Mouse (Mus musculus) heart, embryonic 14.5 days (tissue): Measurements from ENCODE around the gene Swsap1. TPM values are rescaled to one million over a fixed set of nuclear protein-coding genes. Genes with fewer than 3 reads are reported as not detected.

Source experiments
- ATAC-seq: fragments of 200-750 bp; cut with Nextera tagmentation; 2 replicates; pipeline ENCODE4 v1.8.0; 2017; ENCODE audit warnings: low read depth, moderate TSS enrichment; ENCODE audit not compliant: insufficient number of reproducible peaks, insufficient read depth, low FRiP score
- H3K27ac ChIP-seq, 2 experiments: fragments of 200-500 bp in 1 of 2; fragments of 300-500 bp in 1 of 2; sonication (generic) in 1 of 2; replicated peaks in 1 of 2; 2 replicates each; pipeline ENCODE4 v1.5.1; 2012 to 2014; ENCODE audit warnings: low read depth in 2 of 2, low read length in 2 of 2, control low read depth in 1 of 2, mild to moderate bottlenecking in 1 of 2, mixed read lengths in 1 of 2; ENCODE audit not compliant: control insufficient read depth in 1 of 2, insufficient read depth in 1 of 2
- H3K27me3 ChIP-seq: fragments of 300-500 bp; sonication (generic); 2 replicates; pipeline ENCODE4 v1.6.1; 2014; ENCODE audit warnings: mild to moderate bottlenecking, low read length, control low read depth; ENCODE audit not compliant: control insufficient read depth, insufficient read depth
- H3K36me3 ChIP-seq: fragments of 300-500 bp; sonication (generic); 2 replicates; pipeline ENCODE4 v1.6.1; 2014; ENCODE audit warnings: mild to moderate bottlenecking, control low read depth, low read length, mixed read lengths; ENCODE audit not compliant: control insufficient read depth, insufficient read depth
- H3K4me1 ChIP-seq, 2 experiments: fragments of 200-500 bp in 1 of 2; fragments of 300-500 bp in 1 of 2; sonication (generic) in 1 of 2; 2 replicates each; pipeline ENCODE4 v1.6.1; 2012 to 2014; ENCODE audit warnings: low read length in 2 of 2, control low read depth in 1 of 2, mixed read lengths in 1 of 2; ENCODE audit not compliant: control insufficient read depth in 2 of 2, insufficient read depth in 2 of 2
- H3K4me2 ChIP-seq: fragments of 300-500 bp; sonication (generic); 2 replicates; pipeline ENCODE4 v1.6.1; 2014; ENCODE audit warnings: mild to moderate bottlenecking, low read length
- H3K4me3 ChIP-seq, 2 experiments: fragments of 200-500 bp in 1 of 2; fragments of 300-500 bp in 1 of 2; sonication (generic) in 1 of 2; 2 replicates each; pipeline ENCODE4 v1.5.1; 2012 to 2014; ENCODE audit warnings: low read length in 2 of 2, mild to moderate bottlenecking in 2 of 2, control low read depth in 1 of 2, low read depth in 1 of 2, moderate library complexity in 1 of 2; ENCODE audit not compliant: control insufficient read depth in 1 of 2, insufficient read depth in 1 of 2
- H3K9ac ChIP-seq: fragments of 300-500 bp; sonication (generic); 2 replicates; pipeline ENCODE4 v1.6.1; 2014; ENCODE audit warnings: mild to moderate bottlenecking, low read length
- H3K9me3 ChIP-seq: fragments of 300-500 bp; sonication (generic); 2 replicates; pipeline ENCODE4 v1.6.1; 2016; ENCODE audit warnings: low read length, control low read depth; ENCODE audit not compliant: control insufficient read depth
- WGBS: fragments of 180-500 bp; shearing (Covaris S2); extraction: QIAGEN DNeasy Blood & Tissue Kit; methylation state at CpG from one replicate; pipeline ENCODE4 v1.1.7; 2014; 5-methylcytosine and 5-hydroxymethylcytosine counted together
- polyA plus RNA-seq: library from polyadenylated mRNA; unstranded; fragments of >200 nt; fragmentation: Nextera tagmentation; extraction: Ambion mirVana; gene quantifications from 2 replicates; pipeline ENCODE4 v1.2.1, GENCODE M21; 2014

The Swsap1 gene
- polyA plus RNA-seq, 1 experiment from 2014 or later = 9.8 TPM

- Histone ChIP-seq H3K9me3 (no peaks in the 10 kb centered on the region), H3K4me1 (peaks cover under 1 to 2% of the 10 kb centered on the region in 2 experiments; a peak in 2 of 4 replicates), H3K9ac (peak within 1 kb of the TSS; percentile 71), H3K36me3 (no peaks in the 10 kb centered on the region), H3K4me3 (peak within 1 kb of the TSS; percentile 52 to 69), H3K4me2 (peak within 1 kb of the TSS; percentile 80), H3K27me3 (no peaks in the 10 kb centered on the region), H3K27ac (no peak within 1 kb of the TSS)
- ATAC-seq = peak; percentile 95
- WGBS = 3% methylated on average over 43 of the region's 43 CpGs
Observed at GRCm38 (mm10) chr9:21936692-21937570, 18.6 kb upstream of the Swsap1 start, which contains the start of gene Plppr2. Plppr2 (plus strand) TSS chr9:21937033.

- H3K36me3 ChIP-seq = no peaks in the 10 kb centered on the region
- H3K9ac ChIP-seq = no peak overlapping the region
- H3K27ac ChIP-seq = no peak overlapping the region
- H3K4me1 ChIP-seq = peaks cover 0 to 2% of the 10 kb centered on the region in 2 experiments; a peak in 2 of 4 replicates
- WGBS = 80% methylated on average over 4 of the region's 4 CpGs
- no peaks in the 10 kb centered on the region for H3K27me3 ChIP-seq
- H3K9me3 ChIP-seq = no peaks in the 10 kb centered on the region
- H3K4me2 ChIP-seq = peak overlapping the region; percentile 80
- no peak for ATAC-seq
- no peak overlapping the region for H3K4me3 ChIP-seq
Observed at GRCm38 (mm10) chr9:21937711-21938175, 17.8 kb upstream of the Swsap1 start.

- WGBS = 74% methylated on average over 4 of the region's 4 CpGs
- no peaks in the 10 kb centered on the region for H3K27me3 ChIP-seq
- ATAC-seq = no peak
- H3K4me3 ChIP-seq = no peak overlapping the region
- H3K27ac ChIP-seq = no peak overlapping the region
- no peak overlapping the region for H3K4me2 ChIP-seq
- peaks cover 0 to 2% of the 10 kb centered on the region in 2 experiments; a peak in 2 of 4 replicates for H3K4me1 ChIP-seq
- H3K36me3 ChIP-seq = no peaks in the 10 kb centered on the region
- H3K9me3 ChIP-seq = no peaks in the 10 kb centered on the region
- no peak overlapping the region for H3K9ac ChIP-seq
Observed at GRCm38 (mm10) chr9:21938234-21938855, 17.2 kb upstream of the Swsap1 start.

GRCm38 (mm10) chr9:21943046-21943445 lies 12.5 kb upstream of the Swsap1 start:
- 64% methylated on average over 12 of the region's 12 CpGs for WGBS
- no peak overlapping the region for H3K4me2 ChIP-seq

GRCm38 (mm10) chr9:21943638-21944037 lies 11.9 kb upstream of the Swsap1 start:
- ATAC-seq = no peak
- Histone ChIP-seq H3K9ac (no peak overlapping the region), H3K36me3 (no peaks in the 10 kb centered on the region), H3K4me2 (no peak overlapping the region), H3K9me3 (no peaks in the 10 kb centered on the region), H3K27me3 (peaks cover 26% of the 10 kb centered on the region), H3K4me1 (0 out of 4 replicates have a peak, but pooled peaks cover 0 to 3% of the 10 kb centered on the region in 2 experiments), H3K4me3 (no peak overlapping the region), H3K27ac (no peak overlapping the region)
- 38% methylated on average over 12 of the region's 12 CpGs for WGBS

More at GRCm38 (mm10) chr9:21943046-21943445, 12.5 kb upstream of the Swsap1 start:
- no peaks in the 10 kb centered on the region for H3K9me3 ChIP-seq
- no peak overlapping the region for H3K27ac ChIP-seq
- no peak overlapping the region for H3K4me3 ChIP-seq
- H3K36me3 ChIP-seq = no peaks in the 10 kb centered on the region
- peaks cover 21% of the 10 kb centered on the region for H3K27me3 ChIP-seq
- ATAC-seq = no peak
- no peak overlapping the region for H3K9ac ChIP-seq
- 0 out of 4 replicates have a peak, but pooled peaks cover 0 to 3% of the 10 kb centered on the region in 2 experiments for H3K4me1 ChIP-seq

- Histone ChIP-seq H3K4me3 (no peak overlapping the region), H3K36me3 (no peaks in the 10 kb centered on the region), H3K4me1 (0 out of 4 replicates have a peak, but pooled peaks cover 0 to 3% of the 10 kb centered on the region in 2 experiments), H3K9ac (no peak overlapping the region), H3K9me3 (no peaks in the 10 kb centered on the region), H3K27me3 (peaks cover 26% of the 10 kb centered on the region), H3K27ac (no peak overlapping the region), H3K4me2 (peak overlapping the region; percentile 22)
- ATAC-seq = no peak
- 13% methylated on average over 23 of the region's 23 CpGs for WGBS
Observed at GRCm38 (mm10) chr9:21944267-21944666, 11.3 kb upstream of the Swsap1 start.

- H3K27ac ChIP-seq = no peak overlapping the region
- H3K27me3 ChIP-seq = peaks cover 26% of the 10 kb centered on the region
- ATAC-seq = no peak
- H3K4me3 ChIP-seq = no peak overlapping the region
- H3K36me3 ChIP-seq = no peaks in the 10 kb centered on the region
- H3K9ac ChIP-seq = no peak overlapping the region
- no peaks in the 10 kb centered on the region for H3K9me3 ChIP-seq
- 4% methylated on average over 28 of the region's 28 CpGs for WGBS
- H3K4me1 ChIP-seq = 0 out of 4 replicates have a peak, but pooled peaks cover 0 to 3% of the 10 kb centered on the region in 2 experiments
- peak overlapping the region; percentile 9; the same call in 1 of the 2 replicates for H3K4me2 ChIP-seq
Observed at GRCm38 (mm10) chr9:21947540-21948130, 7.9 kb upstream of the Swsap1 start.
